9 mouse cellular contexts compared by ENCODE assay signal in the genomic region with DNA sequence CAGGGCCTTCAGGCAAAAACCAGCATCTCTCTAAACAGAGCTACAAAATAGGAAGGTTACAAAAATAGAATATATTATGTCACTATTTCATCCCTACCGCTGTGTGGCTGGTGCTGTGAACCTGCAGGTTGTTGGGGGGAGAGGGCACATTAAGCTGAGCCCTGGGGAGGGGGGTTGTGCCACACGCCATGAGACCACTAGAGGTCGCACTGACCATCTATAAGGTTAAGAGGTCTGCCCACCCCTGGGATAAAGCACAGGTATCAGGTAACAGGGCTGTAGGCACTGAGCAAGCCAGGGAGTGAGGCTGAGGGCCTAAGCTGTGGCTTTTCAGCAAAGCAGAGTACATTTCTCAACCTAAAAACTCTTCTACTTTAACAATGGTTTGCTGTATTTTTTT. TPM values are rescaled to one million over a fixed set of nuclear protein-coding genes. Genes with fewer than 3 reads are reported as not detected.
A peak's percentile ranks its signal among the peaks of the same experiment; 100 is the strongest.
DNase-seq lines count a peak whose midpoint lies in the region; ATAC-seq and TF ChIP-seq lines count a peak whose summit lies in the region.
"Had no signal": no experiment of that assay in that cellular context is flagged by ENCODE, and none has a peak within 500 bp of the region (broad histone marks: within the 10 kb centered on the region; RNA-seq: fewer than 3 reads in every experiment).

No protein-coding gene starts in this region.

- peak; percentile 53 for TF ChIP-seq CTCF in heart, postnatal 0 days (IDR thresholded peaks at IDR 0.05; ENCODE audit: low read depth)

- H3K27me3 ChIP-seq in heart, postnatal 0 days (ENCODE audit: control insufficient read depth, insufficient read depth, low read length), result no peaks in the 10 kb centered on the region
- H3K27me3 ChIP-seq in intestine, embryonic 16.5 days (replicated peaks; ENCODE audit: control insufficient read depth, insufficient read depth, low read length), result no peaks in the 10 kb centered on the region
- no peaks in the 10 kb centered on the region for H3K27me3 ChIP-seq in hindbrain, embryonic 13.5 days

- no peak overlapping the region for H3K4me2 ChIP-seq in heart, postnatal 0 days (ENCODE audit: low read depth, low read length)
- no peak overlapping the region for H3K4me2 ChIP-seq in intestine, embryonic 16.5 days (ENCODE audit: low read depth, low read length)
- H3K4me2 ChIP-seq in hindbrain, embryonic 13.5 days, result no peak overlapping the region

- intact Hi-C loops in heart, postnatal 14 days (cut with DNase I), result no loop called here

- DNase-seq in heart, postnatal 0 days (ENCODE audit: low spot score), result no peak
- DNase-seq in heart, postnatal 14 days, result no peak
- DNase-seq in A20 (ENCODE audit: low read depth, low spot score), result peak; percentile 61
- peak; percentile 88 for DNase-seq in R1 (ENCODE audit: low read depth, low spot score)
- DNase-seq in retina, postnatal 1 day, result peak; percentile 79
- no peak for DNase-seq in spleen, postnatal 14 days (ENCODE audit: low spot score in 2 of 2)

- no peak overlapping the region for H3K9ac ChIP-seq in heart, postnatal 0 days (replicated peaks; ENCODE audit: low read depth, low read length)
- H3K9ac ChIP-seq in intestine, embryonic 16.5 days (ENCODE audit: low read depth, low read length), result no peak overlapping the region
- H3K9ac ChIP-seq in hindbrain, embryonic 13.5 days, result no peak overlapping the region

- H3K4me1 ChIP-seq in heart, postnatal 0 days (ENCODE audit: control insufficient read depth, insufficient read depth), result peaks cover 3% of the 10 kb centered on the region; the same call in 1 of the 2 replicates
- H3K4me1 ChIP-seq in intestine, embryonic 16.5 days (ENCODE audit: control insufficient read depth, insufficient read depth, low read length), result no peaks in the 10 kb centered on the region
- peaks cover 34% of the 10 kb centered on the region for H3K4me1 ChIP-seq in hindbrain, embryonic 13.5 days (replicated peaks)

- H3K36me3 ChIP-seq in heart, postnatal 0 days (replicated peaks; ENCODE audit: control insufficient read depth, insufficient read depth, low read length), result peaks cover 53% of the 10 kb centered on the region
- peaks cover 4% of the 10 kb centered on the region for H3K36me3 ChIP-seq in intestine, embryonic 16.5 days (ENCODE audit: control insufficient read depth, insufficient read depth, low read length)
- H3K36me3 ChIP-seq in hindbrain, embryonic 13.5 days, result peaks cover 50% of the 10 kb centered on the region

- no peaks in the 10 kb centered on the region for H3K9me3 ChIP-seq in heart, postnatal 0 days (replicated peaks; ENCODE audit: control insufficient read depth, low read length)
- H3K9me3 ChIP-seq in intestine, embryonic 16.5 days (ENCODE audit: control insufficient read depth, low read length), result no peaks in the 10 kb centered on the region
- no peaks in the 10 kb centered on the region for H3K9me3 ChIP-seq in hindbrain, embryonic 13.5 days
- H3K9me3 ChIP-seq: megakaryocyte, embryonic 14.5 days had no signal

- TF ChIP-seq EP300 in heart, postnatal 0 days (IDR thresholded peaks at IDR 0.05; ENCODE audit: low read depth), result no peak

- H3K4me3 ChIP-seq in heart, postnatal 0 days (ENCODE audit: low read depth, low read length), result no peak overlapping the region
- no peak overlapping the region for H3K4me3 ChIP-seq in intestine, embryonic 16.5 days (ENCODE audit: low read length)
- no peak overlapping the region for H3K4me3 ChIP-seq in hindbrain, embryonic 13.5 days
- H3K4me3 ChIP-seq: megakaryocyte, embryonic 14.5 days had no signal

- no peak for ATAC-seq in heart, postnatal 0 days (ENCODE audit: insufficient read depth, low read depth)
- 0 out of 2 replicates have a peak, but pooled peaks have one; percentile 29 for ATAC-seq in intestine, embryonic 16.5 days
- ATAC-seq in hindbrain, embryonic 13.5 days (ENCODE audit: low FRiP score), result no peak

- H3K27ac ChIP-seq in heart, postnatal 0 days (ENCODE audit: low read depth), result no peak overlapping the region
- no peak overlapping the region for H3K27ac ChIP-seq in intestine, embryonic 16.5 days (ENCODE audit: low read length)
- H3K27ac ChIP-seq in hindbrain, embryonic 13.5 days, result no peak overlapping the region

- 14% methylated on average over 3 of the region's 3 CpGs for WGBS in heart, postnatal 0 days
- 29% methylated on average over 3 of the region's 3 CpGs for WGBS in intestine, embryonic 16.5 days
- WGBS in hindbrain, embryonic 13.5 days, result 20% methylated on average over 3 of the region's 3 CpGs

RNA-seq across cellular contexts. Expression of a gene that starts 7.9 kb away (rescaled TPM):
- total RNA-seq in heart, postnatal 0 days (2014; rRNA removed; ENCODE audit: low replicate concordance), result 68.2 and 70.0 TPM in 2 replicates
- polyA plus RNA-seq in heart, postnatal 0 days (2015; fragmentation: Nextera tagmentation; extraction: Ambion mirVana), result 58.9 and 61.7 TPM in 2 replicates
- 10 to 100 TPM; 37.2 to 58.8 TPM for total RNA-seq in heart, postnatal 14 days (2021)
- polyA plus RNA-seq in intestine, embryonic 16.5 days (2015; fragmentation: Nextera tagmentation; extraction: Ambion mirVana), result 59.3 and 72.2 TPM in 2 replicates
- polyA plus RNA-seq in hindbrain, embryonic 13.5 days (2015; fragmentation: Nextera tagmentation; extraction: Ambion mirVana), result 51.2 and 54.9 TPM in 2 replicates

RNA-seq across cellular contexts. Expression of a gene that starts 16.9 kb away (rescaled TPM):
- 5.5 and 15.5 TPM in 2 replicates for total RNA-seq in heart, postnatal 0 days (2014; rRNA removed; ENCODE audit: low replicate concordance)
- 13.6 and 17.6 TPM in 2 replicates for polyA plus RNA-seq in heart, postnatal 0 days (2015; fragmentation: Nextera tagmentation; extraction: Ambion mirVana)
- 10 to 100 TPM; 14.0 to 14.3 TPM for total RNA-seq in heart, postnatal 14 days (2021)
- polyA plus RNA-seq in intestine, embryonic 16.5 days (2015; fragmentation: Nextera tagmentation; extraction: Ambion mirVana), result 22.7 and 24.4 TPM in 2 replicates
- polyA plus RNA-seq in hindbrain, embryonic 13.5 days (2015; fragmentation: Nextera tagmentation; extraction: Ambion mirVana), result 33.8 and 38.4 TPM in 2 replicates

RNA-seq across cellular contexts. Expression of a gene that starts 35.4 kb away (rescaled TPM):
- not detected in 2 replicates for total RNA-seq in heart, postnatal 0 days (2014; rRNA removed; ENCODE audit: low replicate concordance)
- not detected in 2 replicates for polyA plus RNA-seq in heart, postnatal 0 days (2015; fragmentation: Nextera tagmentation; extraction: Ambion mirVana)
- total RNA-seq in heart, postnatal 14 days (2021), result not detected
- 0.15 and 0.33 TPM in 2 replicates for polyA plus RNA-seq in intestine, embryonic 16.5 days (2015; fragmentation: Nextera tagmentation; extraction: Ambion mirVana)
- 40.1 and 66.5 TPM in 2 replicates for polyA plus RNA-seq in hindbrain, embryonic 13.5 days (2015; fragmentation: Nextera tagmentation; extraction: Ambion mirVana)

Comparison
In these comparisons a context has a peak if more than half of its experiments do, and no peak if none do; other contexts are left out.
1. DNase-seq: peak in A20 (single experiment), R1 (single experiment) and retina, postnatal 1 day (single experiment); none in heart, postnatal 0 days (single experiment), heart, postnatal 14 days (0 of 2) and spleen, postnatal 14 days (0 of 2).
2. RNA of a gene that starts 35.4 kb away (polyA plus RNA-seq): 40.1 to 66.5 TPM in hindbrain, embryonic 13.5 days; 0.15 to 0.33 TPM in intestine, embryonic 16.5 days and not detected in heart, postnatal 0 days; every median in the first group is over 10 times any median in the second.